Mouse (Mus musculus) heart, postnatal 10 days (tissue): ENCODE data around the gene Cpt1c. TPM values are rescaled to one million over a fixed set of nuclear protein-coding genes. Genes with fewer than 3 reads are reported as not detected.
A peak's percentile ranks its signal among the peaks of the same experiment; 100 is the strongest.

Source experiments
- DNase-seq, 2 experiments: peaks; one replicate each; pipeline ENCODE4 v3.0.0; 2021
- intact Hi-C: fragments of 180-260 bp; cut with DNase I; formaldehyde crosslinking; loops from one replicate; pipeline ENCODE4 v1.15.1; 2025
- total RNA-seq, 2 experiments: library from RNA; stranded (reverse); gene quantifications; 2 replicates each; pipeline ENCODE4 v1.2.3; 2021

Cpt1c gene
- total RNA-seq, 2 experiments from 2014 or later: 4.1 to 6.2 TPM

- DNase-seq: no peak
- intact Hi-C loops: no loop called here
These were observed 27.8 kb upstream of the Cpt1c start for GRCm38 (mm10) chr7:45002440-45002839.

DNA sequence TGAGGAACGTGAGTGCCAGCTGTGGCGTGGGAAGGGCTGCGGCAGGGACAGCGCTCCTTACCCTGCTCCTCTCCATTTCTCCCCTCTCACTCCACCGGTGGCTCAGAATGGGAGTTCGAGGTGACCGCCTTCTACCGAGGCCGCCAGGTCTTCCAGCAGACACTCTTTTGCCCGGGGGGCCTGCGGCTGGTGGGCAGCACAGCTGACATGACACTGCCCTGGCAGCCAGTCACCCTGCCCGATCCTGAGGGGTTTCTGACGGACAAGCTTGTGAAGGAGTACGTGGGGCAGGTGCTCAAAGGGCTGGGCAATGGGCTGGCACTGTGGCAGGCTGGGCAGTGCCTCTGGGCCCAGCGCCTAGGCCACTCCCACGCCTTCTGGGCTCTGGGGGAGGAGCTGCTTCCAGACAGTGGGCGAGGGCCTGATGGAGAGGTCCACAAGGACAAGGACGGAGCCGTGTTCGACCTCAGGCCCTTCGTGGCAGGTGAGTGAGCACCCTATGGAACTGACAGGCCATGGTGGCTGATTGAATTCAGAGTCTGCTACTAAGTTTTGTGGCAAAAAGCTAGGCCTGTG lies 26.0 kb upstream of the Cpt1c start:
- DNase-seq: no peak
- intact Hi-C loops: no loop called here

DNA sequence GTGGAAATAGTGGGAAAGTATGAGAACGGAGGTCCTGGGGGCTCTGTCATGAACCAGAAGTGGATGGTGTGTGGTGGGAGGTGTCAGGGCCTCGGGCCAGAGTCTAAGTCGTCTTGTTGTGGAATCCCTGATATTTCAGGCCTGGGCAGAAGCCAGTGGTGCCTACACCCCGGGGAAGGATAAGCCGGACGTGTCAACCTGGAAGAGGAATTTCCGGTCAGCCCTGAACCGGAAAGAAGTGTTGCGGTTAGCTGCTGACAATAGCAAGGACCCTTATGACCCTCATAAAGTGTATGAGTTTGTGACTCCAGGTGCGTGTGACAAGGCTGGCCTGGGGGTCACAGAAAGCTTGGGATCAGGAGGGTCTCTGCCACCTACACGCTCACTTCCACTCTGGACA lies 25.1 kb upstream of the Cpt1c start:
- DNase-seq: peak in 1 of 2 experiments; percentile 33
- intact Hi-C loops: loop anchor here (2.0 kb wide), 1 partner anchor 15 kb away; no protein-coding TSS in a partner anchor

DNA sequence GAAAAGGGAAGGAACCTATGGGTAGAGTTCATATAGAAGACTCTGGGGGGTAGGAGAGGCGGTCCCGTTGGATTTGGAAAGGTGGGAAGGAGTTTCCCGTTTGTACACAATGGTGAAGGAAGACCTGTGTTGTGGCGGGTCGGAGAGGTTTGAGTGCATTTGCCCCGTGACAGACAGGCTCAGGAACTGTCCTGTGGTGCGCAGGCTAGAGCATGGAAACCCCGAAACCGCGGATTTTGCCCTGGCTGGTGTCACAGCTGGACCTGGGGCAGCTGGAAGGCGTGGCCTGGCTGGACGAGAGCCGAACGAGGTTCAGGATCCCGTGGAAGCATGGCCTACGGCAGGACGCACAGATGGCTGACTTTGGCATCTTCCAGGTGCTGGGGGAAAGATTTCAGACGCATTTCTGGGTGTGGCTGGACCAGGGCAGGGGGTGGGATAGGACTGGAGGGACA lies 23.9 kb upstream of the Cpt1c start, which contains the start of gene Bcl2l12:
Gene Bcl2l12, minus strand, starts transcription at position 212 of the 455 bp plus-strand sequence.
- peak; percentile 56 to 75 for DNase-seq
- intact Hi-C loops: loop anchor here (2.0 kb wide), 1 partner anchor 16 kb away; no protein-coding TSS in a partner anchor

GRCm38 (mm10) chr7:44997940-44998428 lies 23.3 kb upstream of the Cpt1c start:
- intact Hi-C loops: loop anchor here (2.0 kb wide), 1 partner anchor 17 kb away; no protein-coding TSS in a partner anchor
- no peak for DNase-seq

GRCm38 (mm10) chr7:44997231-44997939 lies 22.7 kb upstream of the Cpt1c start, which contains the start of gene Irf3:
Gene Irf3, plus strand, starts transcription at chr7:44997648.
- peak; percentile 98 to 99 for DNase-seq
- intact Hi-C loops: no loop called here

DNA sequence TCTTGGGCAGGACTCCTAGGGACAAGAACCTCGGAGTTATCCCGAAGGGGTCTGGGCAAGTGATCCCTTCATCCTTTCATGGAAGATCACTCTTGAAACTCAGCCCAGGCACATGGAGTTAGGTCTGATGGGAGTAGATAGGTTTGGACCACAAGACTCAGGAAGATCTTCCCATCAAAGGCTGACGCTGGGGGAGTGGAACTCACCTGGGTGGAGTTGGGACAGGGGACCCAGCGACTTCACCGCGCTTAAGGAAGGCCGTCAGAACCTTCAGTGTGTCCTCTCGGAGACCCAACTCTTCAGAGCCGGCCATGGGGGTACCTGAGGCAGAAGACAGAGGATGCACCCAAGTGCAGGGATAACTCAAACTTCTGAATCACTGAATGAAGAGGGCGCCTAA lies 22.0 kb upstream of the Cpt1c start:
- intact Hi-C loops: no loop called here
- no peak for DNase-seq

- DNase-seq: no peak
- intact Hi-C loops: loop anchor here (1.0 kb wide), 1 partner anchor 29 kb away; the partner anchor contains the start of gene Scaf1
These were observed 12.4 kb upstream of the Cpt1c start for GRCm38 (mm10) chr7:44986879-44987718.

GRCm38 (mm10) chr7:44986192-44986878 lies 11.7 kb upstream of the Cpt1c start, which contains the start of gene Prmt1:
Gene Prmt1, minus strand, starts transcription at chr7:44986568.
- intact Hi-C loops: loop anchor here (1.0 kb wide), 1 partner anchor 30 kb away; the partner anchor contains the start of gene Scaf1
- peak; percentile 98 to 99 for DNase-seq

- peak; percentile 79 to 82 for DNase-seq
- intact Hi-C loops: loop anchor here (1.0 to 2.0 kb wide), 2 partner anchors 31 to 83 kb away; partner anchors contain the start of gene Scaf1
These were observed 11.0 kb upstream of the Cpt1c start for GRCm38 (mm10) chr7:44985595-44986191.

DNA sequence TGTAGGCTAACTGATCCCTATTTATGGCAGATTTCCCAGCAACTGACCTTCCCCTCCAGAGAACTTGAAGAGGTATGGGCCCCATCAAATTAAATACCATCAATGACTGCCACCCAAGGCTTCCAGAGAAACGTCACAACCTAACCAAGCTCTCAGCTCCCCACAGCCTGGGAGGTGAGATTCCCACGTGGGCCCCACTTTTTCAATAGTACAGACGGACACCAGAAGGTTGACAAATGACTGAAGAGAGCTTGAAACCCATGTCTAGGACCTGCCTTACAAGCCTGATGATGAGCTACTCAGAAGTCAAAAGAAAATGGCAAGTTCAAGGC lies 10.1 kb upstream of the Cpt1c start:
- intact Hi-C loops: loop anchor here (2.0 to 5.0 kb wide), 2 partner anchors 84 to 153 kb away; partner anchors contain the start of genes Flt3l and Gm45713
- no peak for DNase-seq

DNA sequence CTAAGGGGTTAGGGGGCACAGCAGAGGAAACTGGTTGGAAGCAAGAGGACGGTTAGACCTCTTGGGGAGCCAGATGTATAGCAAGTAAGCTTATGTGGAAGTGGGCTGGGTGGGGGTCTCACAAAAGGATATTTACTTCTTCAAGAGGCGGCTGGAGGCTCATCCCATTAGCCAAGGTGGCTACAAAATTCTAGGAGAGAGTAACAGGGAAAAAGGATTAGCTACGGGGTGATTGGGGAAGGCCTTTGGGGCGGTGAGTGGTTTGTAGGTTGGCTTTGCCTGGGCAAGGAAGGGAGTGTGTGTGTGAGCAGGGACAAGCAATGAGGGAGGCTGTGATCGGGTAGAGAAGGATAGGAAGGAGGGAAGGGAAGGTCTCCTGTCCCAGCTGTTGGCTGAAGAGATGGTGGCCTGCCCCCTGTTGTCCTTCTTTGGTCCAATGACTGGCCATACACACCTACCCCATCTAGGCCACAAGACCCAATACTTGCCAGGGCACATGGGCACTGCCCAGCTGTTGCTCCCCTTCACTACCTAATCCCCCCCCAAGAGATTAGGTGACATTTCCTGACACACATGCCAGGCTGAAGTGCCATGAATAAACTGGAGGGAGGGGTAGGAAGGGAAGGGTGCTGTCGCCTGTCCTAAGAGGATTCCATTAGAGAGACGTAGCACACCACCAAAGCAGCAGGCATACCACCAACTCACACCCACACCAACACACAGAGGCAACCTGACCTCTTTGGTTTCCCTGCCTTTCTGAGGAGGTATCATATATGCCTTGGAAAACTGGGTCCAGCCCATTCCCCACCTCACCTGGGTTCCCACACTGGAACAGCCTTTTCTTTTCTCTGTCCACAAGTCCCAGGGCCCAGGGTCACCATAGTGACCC lies 9.5 kb upstream of the Cpt1c start:
- DNase-seq: no peak

DNA sequence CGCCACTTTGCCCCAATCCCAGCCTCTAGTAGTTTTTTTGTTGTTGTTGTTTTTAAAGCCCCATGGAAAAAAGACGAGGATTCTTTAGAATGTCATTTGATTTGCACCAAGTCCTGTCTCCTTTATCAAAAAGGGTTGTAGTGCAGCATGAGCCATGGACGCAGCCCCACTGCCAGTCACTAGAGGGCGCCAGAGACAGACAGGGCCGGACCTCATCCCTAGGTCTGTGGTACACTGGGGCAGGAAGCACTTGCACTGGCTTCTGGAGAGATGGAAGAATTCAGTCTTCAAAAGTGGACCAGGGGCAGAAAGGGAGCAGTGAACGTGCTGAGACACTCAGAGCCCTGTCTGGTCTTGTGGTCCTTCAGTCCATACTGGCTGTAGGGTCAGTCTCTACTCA lies 8.4 kb upstream of the Cpt1c start:
- DNase-seq: peak; percentile 91 to 95
- intact Hi-C loops: loop anchor here (5.0 kb wide), 1 partner anchor 154 kb away; the partner anchor contains the start of genes Flt3l and Gm45713

More for the DNA sequence above, 9.5 kb upstream of the Cpt1c start:
- intact Hi-C loops: loop anchor here (2.0 to 5.0 kb wide), 2 partner anchors 85 to 153 kb away; partner anchors contain the start of genes Flt3l and Gm45713

DNA sequence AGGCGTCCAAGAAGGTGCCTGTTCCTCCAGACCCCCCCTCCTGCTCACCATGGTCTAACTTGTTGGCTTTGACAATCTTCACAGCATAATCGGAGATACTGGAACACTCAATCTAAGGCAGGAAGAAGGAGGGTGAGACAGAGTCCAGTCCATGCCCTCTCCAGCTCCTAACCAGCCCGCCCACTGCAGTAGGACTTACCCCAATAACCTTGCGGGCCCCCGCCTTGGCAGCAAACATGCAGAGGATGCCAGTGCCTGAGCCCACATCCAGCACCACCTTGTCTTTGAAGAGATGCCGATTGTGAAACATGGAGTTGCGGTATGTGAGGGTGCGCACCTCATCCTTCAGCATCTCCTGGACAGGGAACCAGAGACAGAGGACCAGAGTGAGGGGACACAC lies 6.9 kb upstream of the Cpt1c start:
- no peak for DNase-seq
- intact Hi-C loops: loop anchor here (5.0 kb wide), 1 partner anchor 156 kb away; the partner anchor contains the start of genes Flt3l and Gm45713

DNA sequence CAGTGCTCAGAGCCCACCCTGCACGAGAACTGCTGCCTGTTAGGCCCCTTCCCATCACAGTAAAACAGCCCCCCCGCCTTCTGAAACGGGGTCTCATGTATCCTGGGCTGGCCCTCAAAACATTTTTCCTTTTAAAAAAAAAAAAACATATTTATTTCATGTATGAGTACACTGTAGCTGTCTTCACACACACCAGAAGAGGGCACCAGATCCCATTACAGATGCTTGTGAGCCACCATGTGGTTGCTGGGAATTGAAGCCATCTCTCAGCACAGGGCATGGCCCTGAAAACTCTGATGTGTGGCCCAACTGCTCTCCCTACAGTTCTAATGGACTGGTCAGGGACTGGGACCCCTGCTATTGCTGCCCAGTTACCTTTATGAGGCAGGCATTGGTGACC lies 3.6 kb upstream of the Cpt1c start:
- intact Hi-C loops: no loop called here
- no peak for DNase-seq

DNA sequence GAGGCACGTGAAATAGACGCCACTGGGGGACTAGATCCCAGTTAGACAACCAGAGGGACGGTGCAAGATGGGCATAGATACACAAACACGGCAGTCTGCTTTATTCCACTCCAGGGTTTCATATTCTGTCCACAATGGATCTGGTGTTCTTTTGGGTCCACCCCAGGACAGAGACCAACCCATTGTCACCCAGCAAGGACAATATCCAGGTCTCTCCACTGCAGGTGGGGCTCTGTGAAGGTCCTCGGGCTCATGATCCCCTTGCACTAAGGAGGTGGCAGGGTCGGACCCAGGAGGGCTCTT lies 417 bp upstream of the Cpt1c start:
- intact Hi-C loops: no loop called here

DNA sequence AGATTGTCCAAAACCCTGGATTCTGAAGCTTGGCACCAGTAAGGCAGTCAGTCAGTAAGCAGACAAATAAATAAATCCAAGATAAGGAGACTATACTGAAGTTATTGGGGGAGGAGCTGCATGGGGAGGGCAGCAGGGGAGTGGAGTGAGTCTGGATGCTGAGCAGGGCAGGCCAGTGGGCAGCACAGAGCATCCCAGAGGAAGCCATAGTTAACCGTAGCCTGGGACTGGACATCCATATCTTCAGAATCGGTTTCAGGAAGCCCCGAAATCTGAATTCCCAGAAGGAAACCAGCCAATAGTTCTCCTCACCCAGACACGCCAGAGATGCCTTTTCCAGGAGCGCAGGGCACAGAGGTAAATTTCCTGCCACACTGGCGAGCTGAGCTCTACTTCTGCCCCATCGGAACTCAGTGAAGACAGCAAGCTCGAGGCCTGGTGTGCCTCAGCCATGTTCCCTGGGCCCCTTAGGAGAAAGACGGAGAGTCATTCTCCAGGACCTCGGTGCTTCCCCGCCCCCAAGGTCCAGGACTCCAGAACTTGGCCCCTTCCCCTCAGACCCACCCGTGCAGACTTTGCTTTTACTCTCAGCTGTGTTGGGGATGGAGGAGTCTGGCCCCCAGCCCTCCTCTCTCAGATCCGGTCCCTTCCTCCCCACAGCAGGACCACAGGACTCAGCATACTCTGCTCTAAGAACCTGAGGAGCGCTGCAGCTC lies 1.1 kb downstream of the Cpt1c start:
- intact Hi-C loops: no loop called here

More for the DNA sequence above, 417 bp upstream of the Cpt1c start:
- DNase-seq: no peak

GRCm38 (mm10) chr7:44971142-44971541 lies 3.5 kb downstream of the Cpt1c start:
- no peak for DNase-seq
- intact Hi-C loops: no loop called here

More for the DNA sequence above, 1.1 kb downstream of the Cpt1c start:
- DNase-seq: no peak
